Mouse (Mus musculus) megakaryocyte, embryonic 14.5 days (primary cell): Measurements from ENCODE around the gene Man1b1.

Experiments
- FLI1 ChIP-seq: IDR thresholded peaks from 2 replicates; pipeline ENCODE4 v1.6.1; 2012; ENCODE audit warnings: low read length, inconsistent platforms, mixed read lengths
- GATA1 ChIP-seq: IDR thresholded peaks from 3 replicates; pipeline ENCODE4 v1.6.1; 2012; ENCODE audit warnings: mixed read lengths, low read length, inconsistent platforms, borderline replicate concordance

DNA sequence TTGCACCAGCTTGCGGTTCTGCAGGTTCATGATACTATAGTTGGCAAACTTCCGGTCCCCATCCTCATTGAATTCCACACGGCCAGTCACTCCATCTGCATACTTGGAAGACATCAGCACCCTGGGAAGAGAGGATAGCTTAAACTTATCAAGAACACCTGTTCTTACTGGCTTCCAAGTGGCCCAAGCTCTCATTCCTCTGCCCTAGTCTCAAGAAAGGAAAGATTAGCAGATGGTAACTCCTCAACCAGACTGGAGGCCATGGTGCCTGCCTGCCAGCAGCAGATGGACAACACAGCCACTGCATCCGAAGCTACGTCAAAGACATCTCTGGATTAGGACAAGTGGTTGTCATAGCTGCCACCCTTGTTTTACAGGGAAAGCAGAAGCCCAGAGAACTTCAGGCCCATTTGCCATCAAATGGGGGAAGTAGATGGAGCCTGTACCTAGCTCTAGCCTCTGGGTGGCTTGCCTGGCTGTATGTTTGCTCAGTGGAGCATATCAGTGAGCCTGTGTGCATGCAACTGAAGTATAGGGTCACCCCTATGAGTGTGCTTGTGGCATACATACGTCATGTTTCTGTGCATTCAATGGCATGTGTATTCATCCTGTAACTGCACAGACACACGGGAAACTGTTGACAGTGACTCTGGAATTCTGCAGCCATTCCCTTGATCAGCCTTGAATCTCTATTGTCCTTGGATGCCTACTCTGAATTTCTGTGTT lies 28.0 kb upstream of the Man1b1 start:
- TF ChIP-seq GATA1 (no peak), FLI1 (no peak)
